In genomic region chr7:89829201-89829600, GRCm38 (mm10) we compare ENCODE assay signal across 8 mouse cellular contexts.
DNase-seq lines count a peak whose midpoint lies in the region; ATAC-seq and TF ChIP-seq lines count a peak whose summit lies in the region.

No protein-coding gene starts in this region.

- no peak overlapping the region for H3K9ac ChIP-seq in heart, embryonic 15.5 days

- WGBS in heart, embryonic 15.5 days, result 48% methylated on average over 7 of the region's 7 CpGs
- 68% methylated on average over 7 of the region's 7 CpGs for WGBS in thymus, adult 2 months

- DNase-seq in heart, adult 8-10 months (ENCODE audit: low spot score), result no peak
- DNase-seq in brain, adult 2 months (ENCODE audit: low read depth, low spot score), result peak; percentile 59
- peak; percentile 36 for DNase-seq in heart, postnatal 4 days
- peak; percentile 22 for DNase-seq in lung, postnatal 14 days
- DNase-seq in frontal cortex, postnatal 10 days (ENCODE audit: low spot score in 2 of 2), result no peak
- no peak for DNase-seq in right cerebral cortex, postnatal 25 days
- no peak for DNase-seq in thymus, adult 2 months

- no peak overlapping the region for H3K27ac ChIP-seq in heart, embryonic 15.5 days
- no peak overlapping the region for H3K27ac ChIP-seq in thymus, adult 2 months (ENCODE audit: control insufficient read depth, insufficient read depth, low read length)

- no peaks in the 10 kb centered on the region for H3K4me1 ChIP-seq in heart, embryonic 15.5 days (replicated peaks)
- H3K4me1 ChIP-seq in thymus, adult 2 months (replicated peaks; ENCODE audit: control insufficient read depth, insufficient read depth, low read length), result no peaks in the 10 kb centered on the region

- H3K4me2 ChIP-seq in heart, embryonic 15.5 days, result no peak overlapping the region

- no peak for TF ChIP-seq POLR2A in thymus, adult 2 months (IDR thresholded peaks at IDR 0.05; ENCODE audit: control insufficient read depth, extremely low read depth, insufficient read depth, low read length, poor library complexity)

- H3K36me3 ChIP-seq in heart, embryonic 15.5 days, result no peaks in the 10 kb centered on the region
- H3K36me3 ChIP-seq in thymus, adult 2 months (ENCODE audit: control insufficient read depth, insufficient read depth, low read length), result no peaks in the 10 kb centered on the region

- H3K27me3 ChIP-seq in heart, embryonic 15.5 days, result no peaks in the 10 kb centered on the region
- no peaks in the 10 kb centered on the region for H3K27me3 ChIP-seq in thymus, adult 2 months (ENCODE audit: control insufficient read depth, insufficient read depth, low read length)

- no peaks in the 10 kb centered on the region for H3K9me3 ChIP-seq in heart, embryonic 15.5 days (replicated peaks)

- H3K4me3 ChIP-seq in heart, embryonic 15.5 days, result no peak overlapping the region
- H3K4me3 ChIP-seq in thymus, adult 2 months (ENCODE audit: control insufficient read depth, insufficient read depth, low read length), result no peak overlapping the region

- peak; percentile 43; the same call in 1 of the 2 replicates for ATAC-seq in heart, embryonic 15.5 days (replicated peaks; ENCODE audit: insufficient number of reproducible peaks, insufficient read depth, low FRiP score, low read depth)

- TF ChIP-seq CTCF in thymus, adult 2 months (IDR thresholded peaks at IDR 0.05; ENCODE audit: borderline replicate concordance, control insufficient read depth, extremely low read depth, insufficient read depth, low read length, poor library complexity), result no peak

Comparison
In these comparisons a context has a peak if more than half of its experiments do, and no peak if none do; other contexts are left out.
1. DNase-seq: peak in brain, adult 2 months (single experiment), heart, postnatal 4 days (single experiment) and lung, postnatal 14 days (single experiment); none in heart, adult 8-10 months (single experiment), frontal cortex, postnatal 10 days (0 of 2), right cerebral cortex, postnatal 25 days (single experiment) and thymus, adult 2 months (single experiment).